ENCODE assay signal across 10 mouse cellular contexts in the genomic region with DNA sequence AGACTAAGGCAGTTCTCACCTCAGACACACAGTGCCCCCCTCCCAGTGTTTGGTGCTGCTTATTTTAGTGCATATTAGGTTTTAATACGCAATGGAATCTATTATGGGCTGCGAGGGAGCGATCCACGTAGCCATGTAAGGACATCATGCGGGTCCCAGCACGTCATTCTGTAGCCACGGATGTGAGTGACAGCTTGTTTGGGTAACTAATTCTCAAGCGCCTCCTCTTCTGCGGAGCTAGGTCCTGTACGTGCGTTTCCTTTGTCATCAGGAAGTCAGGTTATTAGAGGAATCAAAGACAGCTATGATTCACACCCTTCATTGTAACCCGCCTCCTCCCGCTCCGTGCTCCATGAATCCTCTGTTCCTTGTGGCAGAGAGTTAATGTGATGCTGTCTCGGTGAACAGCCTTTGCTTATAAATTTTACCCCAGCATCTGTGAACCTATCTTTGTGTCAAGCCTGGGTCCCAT.
DNase-seq lines count a peak whose midpoint lies in the region; ATAC-seq lines count a peak whose summit lies in the region.
"Had no signal": no experiment of that assay in that cellular context is flagged by ENCODE, and none has a peak within 500 bp of the region (broad histone marks: within the 10 kb centered on the region; RNA-seq: fewer than 3 reads in every experiment).

No protein-coding gene starts in this region.

- peak; percentile 48 for DNase-seq in embryo, embryonic 10.5 days (ENCODE audit: low spot score)
- DNase-seq in hindlimb bud, embryonic 11.5 days (ENCODE audit: extremely low spot score, low read depth, low spot score) = peak; percentile 31
- DNase-seq in heart, adult 18-20 months = no peak
- DNase-seq in heart, adult 8-10 months (ENCODE audit: low spot score) = no peak
- DNase-seq in heart, postnatal 14 days = no peak
- DNase-seq: kidney, postnatal 36 days had no signal

- peaks cover 12% of the 10 kb centered on the region for H3K4me1 ChIP-seq in embryonic facial prominence, embryonic 15.5 days
- H3K4me1 ChIP-seq in midbrain, embryonic 16.5 days (ENCODE audit: control insufficient read depth, insufficient read depth, low read length) = peaks cover 19% of the 10 kb centered on the region
- H3K4me1 ChIP-seq: megakaryocyte, embryonic 14.5 days had no signal

- H3K9me3 ChIP-seq in embryonic facial prominence, embryonic 15.5 days (replicated peaks) = no peaks in the 10 kb centered on the region
- no peaks in the 10 kb centered on the region for H3K9me3 ChIP-seq in midbrain, embryonic 16.5 days (replicated peaks; ENCODE audit: control insufficient read depth, low read length, poor library complexity, severe bottlenecking)

- no peaks in the 10 kb centered on the region for H3K27me3 ChIP-seq in embryonic facial prominence, embryonic 15.5 days
- H3K27me3 ChIP-seq in midbrain, embryonic 16.5 days (ENCODE audit: control insufficient read depth, insufficient read depth, low read depth, low read length) = no peaks in the 10 kb centered on the region
- H3K27me3 ChIP-seq: Patski had no signal

- H3K4me2 ChIP-seq in embryonic facial prominence, embryonic 15.5 days (replicated peaks) = peak overlapping the region; percentile 23; the same call in 1 of the 2 replicates
- peak overlapping the region; percentile 41 for H3K4me2 ChIP-seq in midbrain, embryonic 16.5 days (ENCODE audit: low read length)

- no peak overlapping the region for H3K9ac ChIP-seq in embryonic facial prominence, embryonic 15.5 days
- 0 out of 2 replicates have a peak overlapping the region, but pooled peaks have one; percentile 31 for H3K9ac ChIP-seq in midbrain, embryonic 16.5 days (ENCODE audit: low read depth, low read length)

- no peak overlapping the region for H3K4me3 ChIP-seq in embryonic facial prominence, embryonic 15.5 days (replicated peaks)
- no peak overlapping the region for H3K4me3 ChIP-seq in midbrain, embryonic 16.5 days (ENCODE audit: low read depth, low read length)
- H3K4me3 ChIP-seq: megakaryocyte, embryonic 14.5 days had no signal

- WGBS in embryonic facial prominence, embryonic 15.5 days = 17% methylated on average over 15 of the region's 15 CpGs
- 31% methylated on average over 15 of the region's 15 CpGs for WGBS in midbrain, embryonic 16.5 days

- no peak overlapping the region for H3K27ac ChIP-seq in embryonic facial prominence, embryonic 15.5 days (replicated peaks)
- peak overlapping the region; percentile 54; the same call in 1 of the 2 replicates for H3K27ac ChIP-seq in midbrain, embryonic 16.5 days (ENCODE audit: low read length)

- intact Hi-C loops in heart, postnatal 14 days (cut with DNase I) = no loop called here

- H3K36me3 ChIP-seq in embryonic facial prominence, embryonic 15.5 days = no peaks in the 10 kb centered on the region
- H3K36me3 ChIP-seq in midbrain, embryonic 16.5 days (ENCODE audit: control insufficient read depth, insufficient read depth, low read length) = no peaks in the 10 kb centered on the region

- ATAC-seq in embryonic facial prominence, embryonic 15.5 days (ENCODE audit: insufficient number of reproducible peaks, low FRiP score, low TSS enrichment, low read depth) = no peak
- ATAC-seq in midbrain, embryonic 16.5 days = peak; percentile 70
- ATAC-seq: Patski had no signal

Comparison
In these comparisons a context has a peak if more than half of its experiments do, and no peak if none do; other contexts are left out.
1. DNase-seq: peak in embryo, embryonic 10.5 days (single experiment) and hindlimb bud, embryonic 11.5 days (single experiment); none in heart, adult 18-20 months (0 of 2), heart, adult 8-10 months (single experiment) and heart, postnatal 14 days (0 of 2).